Mouse (Mus musculus): ENCODE data around the gene Ahsg.

DNA sequence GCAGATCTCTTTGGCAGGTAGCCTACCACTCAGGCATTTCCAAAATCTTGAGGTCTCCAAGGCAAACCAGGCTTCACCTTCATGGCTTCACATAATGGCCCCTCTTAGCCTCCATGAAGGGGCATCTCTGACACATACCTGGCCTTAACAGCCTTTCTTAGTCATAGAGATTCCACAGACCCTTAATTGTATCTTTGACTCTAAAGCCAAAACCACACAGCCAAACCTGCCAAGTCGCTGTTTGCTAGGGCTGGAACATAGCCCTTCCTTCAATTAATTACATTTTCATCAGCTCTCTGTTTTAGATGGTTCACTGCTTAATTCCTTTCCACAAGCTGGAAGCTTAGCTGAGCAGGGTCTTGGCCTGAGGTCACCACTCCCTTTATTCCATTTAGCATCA is 42.7 kb upstream of the Ahsg start:
- TF ChIP-seq CTCF (IDR thresholded peaks at IDR 0.05; ENCODE audit: control insufficient read depth, insufficient read depth, insufficient read length) (no peak), USF1 (IDR thresholded peaks at IDR 0.05; ENCODE audit: low read depth) (no peak)
